Mouse (Mus musculus) hindlimb bud, embryonic 11.5 days (tissue): ENCODE measurements at regions not wholly inside any gene's neighbourhood (a gene's known extent, or its start where the extent isn't known, plus 50 kb on each side); places are given as distances from the start of the nearest gene placed in this dataset.
A peak's percentile ranks its signal among the peaks of the same experiment; 100 is the strongest.
"Not testable (repeated sequence)": the region's sequence is repeated elsewhere in the genome, so short reads cannot be mapped to it uniquely, and the experiment has no call there.

Experiments
- DNase-seq: peaks from one replicate; pipeline ENCODE4 v3.0.0-alpha.2; 2012; ENCODE audit warnings: low read depth, low spot score; ENCODE audit errors: extremely low spot score

GRCm38 (mm10) chr7:29639591-29639990 is 87.2 kb downstream of the Catsperg2 start:
- not testable (repeated sequence) for DNase-seq

GRCm38 (mm10) chr7:29602356-29602755 is 83.9 kb upstream of the Sipa1l3 start:
- no peak for DNase-seq

GRCm38 (mm10) chr7:29601337-29601736 is 82.9 kb upstream of the Sipa1l3 start:
- DNase-seq = no peak

GRCm38 (mm10) chr7:29597291-29597690 is 78.8 kb upstream of the Sipa1l3 start:
- peak; percentile 16 for DNase-seq

GRCm38 (mm10) chr7:29578128-29578527 is 59.7 kb upstream of the Sipa1l3 start:
- no peak for DNase-seq

- DNase-seq = no peak
Measured at GRCm38 (mm10) chr7:29575606-29576005, 57.2 kb upstream of the Sipa1l3 start.
